28 mouse cellular contexts compared by ENCODE assay signal in genomic region chr11:96372519-96372918, GRCm38 (mm10). TPM values are rescaled to one million over a fixed set of nuclear protein-coding genes. Genes with fewer than 3 reads are reported as not detected.
DNase-seq lines count a peak whose midpoint lies in the region; ATAC-seq lines count a peak whose summit lies in the region.
"Had no signal": no experiment of that assay in that cellular context is flagged by ENCODE, and none has a peak within 500 bp of the region (broad histone marks: within the 10 kb centered on the region; RNA-seq: fewer than 3 reads in every experiment).

No protein-coding gene starts in this region.

- no peak for DNase-seq in heart, embryonic 10.5 days (ENCODE audit: low spot score)
- DNase-seq in heart, postnatal 36 days = no peak
- DNase-seq in limb, embryonic 11.5 days (ENCODE audit: low spot score) = peak; percentile 22
- DNase-seq in limb, embryonic 10.5 days (ENCODE audit: low spot score) = no peak
- peak; percentile 57 for DNase-seq in neural tube, embryonic 10.5 days (ENCODE audit: extremely low spot score, low spot score)
- no peak for DNase-seq in adrenal gland, postnatal 14 days
- DNase-seq: adrenal gland, postnatal 36 days; cerebellum, adult 11-12 months; cerebellum, postnatal 14 days; gastrocnemius, postnatal 14 days; heart, adult 2 months; kidney, postnatal 10 days; lung, adult 2 months; right cerebral cortex, adult 18-20 months; thymus, postnatal 36 days had no signal

- peaks cover 97% of the 10 kb centered on the region for H3K27me3 ChIP-seq in heart, embryonic 10.5 days (ENCODE audit: insufficient read depth, poor library complexity, severe bottlenecking)
- peaks cover 51% of the 10 kb centered on the region for H3K27me3 ChIP-seq in limb, embryonic 11.5 days (ENCODE audit: control insufficient read depth, insufficient read depth, low read length)
- H3K27me3 ChIP-seq in limb, embryonic 10.5 days (ENCODE audit: low read depth, poor library complexity, severe bottlenecking) = peaks cover 98% of the 10 kb centered on the region
- peaks cover 6% of the 10 kb centered on the region; the same call in 1 of the 2 replicates for H3K27me3 ChIP-seq in neural tube, embryonic 15.5 days (replicated peaks)

- H3K4me3 ChIP-seq in heart, embryonic 10.5 days = 0 out of 2 replicates have a peak overlapping the region, but pooled peaks have one; percentile 13
- no peak overlapping the region for H3K4me3 ChIP-seq in limb, embryonic 11.5 days (ENCODE audit: low read depth, low read length)
- no peak overlapping the region for H3K4me3 ChIP-seq in limb, embryonic 10.5 days
- H3K4me3 ChIP-seq in neural tube, embryonic 15.5 days (replicated peaks) = no peak overlapping the region
- H3K4me3 ChIP-seq: erythroblast, embryonic 14.5 days; forebrain, embryonic 15.5 days; heart, adult 2 months; hindbrain, embryonic 10.5 days; megakaryocyte, embryonic 14.5 days had no signal

- no peaks in the 10 kb centered on the region for H3K9me3 ChIP-seq in heart, embryonic 10.5 days
- no peaks in the 10 kb centered on the region for H3K9me3 ChIP-seq in limb, embryonic 11.5 days (ENCODE audit: control insufficient read depth, low read length)
- no peaks in the 10 kb centered on the region for H3K9me3 ChIP-seq in limb, embryonic 10.5 days (replicated peaks)
- H3K9me3 ChIP-seq in neural tube, embryonic 15.5 days (replicated peaks) = no peaks in the 10 kb centered on the region
- H3K9me3 ChIP-seq: forebrain, embryonic 15.5 days; hindbrain, embryonic 10.5 days; megakaryocyte, embryonic 14.5 days had no signal

- no peak overlapping the region for H3K4me2 ChIP-seq in limb, embryonic 11.5 days (ENCODE audit: low read depth, severe bottlenecking)
- H3K4me2 ChIP-seq in neural tube, embryonic 15.5 days = no peak overlapping the region
- H3K4me2 ChIP-seq: forebrain, embryonic 15.5 days had no signal

- H3K27ac ChIP-seq in heart, embryonic 10.5 days = no peak overlapping the region
- H3K27ac ChIP-seq in limb, embryonic 11.5 days (replicated peaks; ENCODE audit: low read depth, low read length) = no peak overlapping the region
- no peak overlapping the region for H3K27ac ChIP-seq in limb, embryonic 10.5 days
- H3K27ac ChIP-seq in neural tube, embryonic 15.5 days (replicated peaks) = no peak overlapping the region
- H3K27ac ChIP-seq: forebrain, embryonic 15.5 days; heart, adult 2 months; hindbrain, embryonic 10.5 days; hindbrain, postnatal 0 days had no signal

- peaks cover 17% of the 10 kb centered on the region for H3K4me1 ChIP-seq in heart, embryonic 10.5 days
- no peaks in the 10 kb centered on the region for H3K4me1 ChIP-seq in limb, embryonic 11.5 days (ENCODE audit: control insufficient read depth, insufficient read depth, low read length)
- peaks cover 29% of the 10 kb centered on the region for H3K4me1 ChIP-seq in limb, embryonic 10.5 days
- 0 out of 2 replicates have a peak, but pooled peaks cover 11% of the 10 kb centered on the region for H3K4me1 ChIP-seq in neural tube, embryonic 15.5 days
- H3K4me1 ChIP-seq: forebrain, embryonic 15.5 days; megakaryocyte, embryonic 14.5 days had no signal

- intact Hi-C loops in heart, postnatal 36 days (cut with DNase I) = no loop called here

- H3K36me3 ChIP-seq in heart, embryonic 10.5 days = no peaks in the 10 kb centered on the region
- H3K36me3 ChIP-seq in limb, embryonic 11.5 days (ENCODE audit: control insufficient read depth, insufficient read depth, low read length) = no peaks in the 10 kb centered on the region
- H3K36me3 ChIP-seq in limb, embryonic 10.5 days = no peaks in the 10 kb centered on the region
- no peaks in the 10 kb centered on the region for H3K36me3 ChIP-seq in neural tube, embryonic 15.5 days
- H3K36me3 ChIP-seq: forebrain, embryonic 15.5 days; hindbrain, embryonic 10.5 days had no signal

- no peak overlapping the region for H3K9ac ChIP-seq in limb, embryonic 11.5 days (ENCODE audit: low read length)
- H3K9ac ChIP-seq in neural tube, embryonic 15.5 days (replicated peaks) = no peak overlapping the region
- H3K9ac ChIP-seq: forebrain, embryonic 15.5 days had no signal

- no peak for ATAC-seq in limb, embryonic 11.5 days (ENCODE audit: insufficient number of reproducible peaks, low FRiP score, low TSS enrichment, low read depth)
- ATAC-seq in neural tube, embryonic 15.5 days (ENCODE audit: low FRiP score) = no peak
- ATAC-seq: forebrain, embryonic 15.5 days; hindbrain, postnatal 0 days; midbrain, embryonic 16.5 days had no signal

- 2% methylated on average over 3 of the region's 3 CpGs for WGBS in heart, embryonic 10.5 days
- WGBS in limb, embryonic 11.5 days = 8% methylated on average over 3 of the region's 3 CpGs
- WGBS in limb, embryonic 10.5 days = 4% methylated on average over 3 of the region's 3 CpGs
- 7% methylated on average over 3 of the region's 3 CpGs for WGBS in neural tube, embryonic 15.5 days

RNA-seq across cellular contexts. Expression of gene Hoxb1, which starts 7.0 kb away (rescaled TPM):
- polyA plus RNA-seq in heart, embryonic 10.5 days (2016; fragmentation: Nextera tagmentation; extraction: Ambion mirVana) = 0.20 and 3.3 TPM in 2 replicates
- not detected for total RNA-seq in heart, postnatal 36 days (2021)
- polyA plus RNA-seq in limb, embryonic 11.5 days (2014; fragmentation: Nextera tagmentation; extraction: Ambion mirVana) = 0.58 TPM in 1 of 2 replicates, not detected in the other
- polyA plus RNA-seq in limb, embryonic 10.5 days (2016; fragmentation: Nextera tagmentation; extraction: Ambion mirVana) = 0.78 and 0.83 TPM in 2 replicates
- polyA plus RNA-seq in neural tube, embryonic 15.5 days (2015; fragmentation: Nextera tagmentation; extraction: Ambion mirVana) = 0.38 and 0.65 TPM in 2 replicates
- not detected in 2 replicates for total RNA-seq in adrenal gland, postnatal 14 days (2021)
- total RNA-seq: adrenal gland, postnatal 36 days; CH12.LX; gastrocnemius, postnatal 14 days; heart, adult 2 months; layer of hippocampus, adult 8-10 months; left cerebral cortex, postnatal 25 days; liver, adult 2 months; MEL had no signal
- polyA plus RNA-seq: erythroblast, embryonic 14.5 days; forebrain, embryonic 15.5 days; heart, adult 2 months; liver, adult 2 months; lung, adult 2 months; midbrain, embryonic 16.5 days; small intestine, adult 2 months had no signal

RNA-seq across cellular contexts. Expression of gene Hoxb2, which starts 22.2 kb away (rescaled TPM):
- 5.7 and 27.6 TPM in 2 replicates for polyA plus RNA-seq in heart, embryonic 10.5 days (2016; fragmentation: Nextera tagmentation; extraction: Ambion mirVana)
- 1 to 10 TPM in 1 of 2 experiments, under 1 TPM in 1; 0.51 to 1.1 TPM for total RNA-seq in heart, postnatal 36 days (2021)
- 7.5 and 10.7 TPM in 2 replicates for polyA plus RNA-seq in limb, embryonic 11.5 days (2014; fragmentation: Nextera tagmentation; extraction: Ambion mirVana)
- polyA plus RNA-seq in limb, embryonic 10.5 days (2016; fragmentation: Nextera tagmentation; extraction: Ambion mirVana) = 11.3 and 13.5 TPM in 2 replicates
- 33.7 and 42.3 TPM in 2 replicates for polyA plus RNA-seq in neural tube, embryonic 15.5 days (2015; fragmentation: Nextera tagmentation; extraction: Ambion mirVana)
- 18.0 and 19.3 TPM in 2 replicates for total RNA-seq in adrenal gland, postnatal 14 days (2021)
- total RNA-seq: CH12.LX; layer of hippocampus, adult 8-10 months; left cerebral cortex, postnatal 25 days; MEL had no signal
- polyA plus RNA-seq: erythroblast, embryonic 14.5 days; forebrain, embryonic 15.5 days had no signal

RNA-seq across cellular contexts. Expression of gene Hoxb3, which starts 49.4 kb away (rescaled TPM):
- polyA plus RNA-seq in heart, embryonic 10.5 days (2016; fragmentation: Nextera tagmentation; extraction: Ambion mirVana) = 0.42 and 1.8 TPM in 2 replicates
- total RNA-seq in heart, postnatal 36 days (2021) = under 1 TPM; 0.42 to 0.68 TPM
- polyA plus RNA-seq in limb, embryonic 11.5 days (2014; fragmentation: Nextera tagmentation; extraction: Ambion mirVana) = 0.68 and 0.78 TPM in 2 replicates
- 0.76 and 1.0 TPM in 2 replicates for polyA plus RNA-seq in limb, embryonic 10.5 days (2016; fragmentation: Nextera tagmentation; extraction: Ambion mirVana)
- polyA plus RNA-seq in neural tube, embryonic 15.5 days (2015; fragmentation: Nextera tagmentation; extraction: Ambion mirVana) = 8.0 and 12.6 TPM in 2 replicates
- total RNA-seq in adrenal gland, postnatal 14 days (2021) = 17.1 and 26.0 TPM in 2 replicates
- total RNA-seq: layer of hippocampus, adult 8-10 months; left cerebral cortex, postnatal 25 days; MEL had no signal
- polyA plus RNA-seq: erythroblast, embryonic 14.5 days; forebrain, embryonic 15.5 days; midbrain, embryonic 16.5 days had no signal

RNA-seq across cellular contexts. Expression of gene Hoxb4, which starts 54.5 kb away (rescaled TPM):
- 0.31 and 2.0 TPM in 2 replicates for polyA plus RNA-seq in heart, embryonic 10.5 days (2016; fragmentation: Nextera tagmentation; extraction: Ambion mirVana)
- under 1 TPM; 0.51 to 0.53 TPM for total RNA-seq in heart, postnatal 36 days (2021)
- 0.33 and 0.45 TPM in 2 replicates for polyA plus RNA-seq in limb, embryonic 11.5 days (2014; fragmentation: Nextera tagmentation; extraction: Ambion mirVana)
- 0.89 and 1.2 TPM in 2 replicates for polyA plus RNA-seq in limb, embryonic 10.5 days (2016; fragmentation: Nextera tagmentation; extraction: Ambion mirVana)
- 3.7 and 5.0 TPM in 2 replicates for polyA plus RNA-seq in neural tube, embryonic 15.5 days (2015; fragmentation: Nextera tagmentation; extraction: Ambion mirVana)
- total RNA-seq in adrenal gland, postnatal 14 days (2021) = 14.0 and 15.7 TPM in 2 replicates
- total RNA-seq: left cerebral cortex, postnatal 25 days; MEL had no signal
- polyA plus RNA-seq: erythroblast, embryonic 14.5 days; forebrain, embryonic 15.5 days; midbrain, embryonic 16.5 days had no signal

Comparison
In these comparisons a context has a peak if more than half of its experiments do, and no peak if none do; other contexts are left out.
1. DNase-seq: peak in limb, embryonic 11.5 days (single experiment) and neural tube, embryonic 10.5 days (single experiment); none in heart, embryonic 10.5 days (single experiment), heart, postnatal 36 days (0 of 2), limb, embryonic 10.5 days (single experiment) and adrenal gland, postnatal 14 days (single experiment).